8 mouse cellular contexts compared by ENCODE assay signal in the genomic region with DNA sequence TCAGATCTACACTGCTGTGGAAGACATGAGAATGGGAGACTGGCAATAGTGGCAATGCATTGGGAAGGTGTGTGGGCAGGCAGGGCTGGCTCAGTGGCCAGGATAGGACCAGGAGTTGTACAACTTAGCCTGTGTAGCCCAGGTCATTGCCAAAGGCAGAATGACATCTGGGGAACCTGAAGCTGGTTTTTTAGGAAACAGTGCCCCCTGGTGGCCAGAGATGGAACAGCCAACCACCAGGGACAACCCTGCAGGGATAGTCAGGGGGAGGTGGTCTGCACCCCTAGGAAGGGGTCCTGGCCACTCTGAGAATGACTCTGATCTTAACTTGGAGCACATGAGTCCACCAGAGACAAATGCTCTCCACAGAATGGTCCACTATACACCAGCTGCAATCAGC. TPM values are rescaled to one million over a fixed set of nuclear protein-coding genes. Genes with fewer than 3 reads are reported as not detected.
DNase-seq lines count a peak whose midpoint lies in the region; ATAC-seq and TF ChIP-seq lines count a peak whose summit lies in the region.

No protein-coding gene starts in this region.

- H3K9me3 ChIP-seq in heart, embryonic 10.5 days: no peaks in the 10 kb centered on the region

- no peaks in the 10 kb centered on the region for H3K27me3 ChIP-seq in heart, embryonic 10.5 days (ENCODE audit: insufficient read depth, poor library complexity, severe bottlenecking)
- no peaks in the 10 kb centered on the region for H3K27me3 ChIP-seq in small intestine, adult 2 months (ENCODE audit: control insufficient read depth, insufficient read depth, low read length)

- H3K27ac ChIP-seq in heart, embryonic 10.5 days: no peak overlapping the region
- no peak overlapping the region for H3K27ac ChIP-seq in small intestine, adult 2 months (ENCODE audit: insufficient read depth, low read depth, low read length)

- H3K4me3 ChIP-seq in heart, embryonic 10.5 days: no peak overlapping the region
- H3K4me3 ChIP-seq in small intestine, adult 2 months (ENCODE audit: low read depth, low read length): no peak overlapping the region

- H3K36me3 ChIP-seq in heart, embryonic 10.5 days: peaks cover 57% of the 10 kb centered on the region
- peaks cover 17% of the 10 kb centered on the region for H3K36me3 ChIP-seq in small intestine, adult 2 months (ENCODE audit: control insufficient read depth, insufficient read depth, low read length)

- ATAC-seq in megakaryocyte progenitor cell, adult 5-6 weeks (replicated peaks; ENCODE audit: poor library complexity): peak; percentile 56

- H3K4me1 ChIP-seq in heart, embryonic 10.5 days: no peaks in the 10 kb centered on the region
- H3K4me1 ChIP-seq in small intestine, adult 2 months (ENCODE audit: control insufficient read depth, insufficient read depth, insufficient read length, low read length): peaks cover 30% of the 10 kb centered on the region

- peak; percentile 53 to 87 for DNase-seq in heart, adult 18-20 months
- no peak for DNase-seq in heart, embryonic 10.5 days (ENCODE audit: low spot score)
- peak; percentile 80 for DNase-seq in NIH3T3 (ENCODE audit: low read depth)
- DNase-seq in embryo, embryonic 10 days (ENCODE audit: low spot score): peak; percentile 68
- DNase-seq in gastrocnemius, postnatal 36 days: peak; percentile 49 to 66
- DNase-seq in layer of hippocampus, postnatal 25 days (ENCODE audit: extremely low spot score in 1 of 2, low spot score in 1 of 2): peak; percentile 53 to 83

- intact Hi-C loops in gastrocnemius, postnatal 36 days (cut with DNase I): loop anchor here (1.0 to 5.0 kb wide), 2 partner anchors 33 to 213 kb away; no protein-coding TSS in a partner anchor

- peak; percentile 91 for TF ChIP-seq CTCF in small intestine, adult 2 months (IDR thresholded peaks at IDR 0.05; ENCODE audit: extremely low read depth, insufficient read length, insufficient replicate concordance, low read depth, low read length)

- TF ChIP-seq POLR2A in small intestine, adult 2 months (IDR thresholded peaks at IDR 0.05; ENCODE audit: low read depth, low read length): no peak

RNA-seq across cellular contexts. Expression of gene Micall2, which starts 14.4 kb away (rescaled TPM):
- 1 to 10 TPM; 1.2 to 2.1 TPM for total RNA-seq in heart, adult 18-20 months (2021)
- polyA plus RNA-seq in heart, embryonic 10.5 days (2016; fragmentation: Nextera tagmentation; extraction: Ambion mirVana): 4.1 and 5.7 TPM in 2 replicates
- total RNA-seq in gastrocnemius, postnatal 36 days (2021): under 1 TPM; 0.52 to 0.94 TPM
- total RNA-seq in layer of hippocampus, postnatal 25 days (2021): 1 to 10 TPM; 1.7 to 2.5 TPM
- 7.0 and 8.0 TPM in 2 replicates for total RNA-seq in megakaryocyte progenitor cell, adult 5-6 weeks (2015)
- 2.5 and 3.9 TPM in 2 replicates for total RNA-seq in megakaryocyte progenitor cell, adult 5-6 weeks (2017)
- 10.5 and 16.9 TPM in 2 replicates for polyA plus RNA-seq in small intestine, adult 2 months (2012; rRNA removed)

RNA-seq across cellular contexts. Expression of gene Ints1, which starts 24.9 kb away (rescaled TPM):
- 10 to 100 TPM; 37.7 to 39.5 TPM for total RNA-seq in heart, adult 18-20 months (2021)
- 30.3 and 31.3 TPM in 2 replicates for polyA plus RNA-seq in heart, embryonic 10.5 days (2016; fragmentation: Nextera tagmentation; extraction: Ambion mirVana)
- total RNA-seq in gastrocnemius, postnatal 36 days (2021): 10 to 100 TPM; 27.4 to 31.2 TPM
- 100 to 1,000 TPM in 1 of 2 experiments, 10 to 100 TPM in 1; 79.4 to 103 TPM for total RNA-seq in layer of hippocampus, postnatal 25 days (2021)
- 63.8 and 65.1 TPM in 2 replicates for total RNA-seq in megakaryocyte progenitor cell, adult 5-6 weeks (2015)
- 41.0 and 47.0 TPM in 2 replicates for total RNA-seq in megakaryocyte progenitor cell, adult 5-6 weeks (2017)
- polyA plus RNA-seq in small intestine, adult 2 months (2012; rRNA removed): 46.9 and 86.6 TPM in 2 replicates

RNA-seq across cellular contexts. Expression of gene Mafk, which starts 40.8 kb away (rescaled TPM):
- 10 to 100 TPM; 37.3 to 39.7 TPM for total RNA-seq in heart, adult 18-20 months (2021)
- 20.7 and 25.1 TPM in 2 replicates for polyA plus RNA-seq in heart, embryonic 10.5 days (2016; fragmentation: Nextera tagmentation; extraction: Ambion mirVana)
- total RNA-seq in gastrocnemius, postnatal 36 days (2021): 10 to 100 TPM; 16.6 to 21.4 TPM
- total RNA-seq in layer of hippocampus, postnatal 25 days (2021): 10 to 100 TPM; 10.0 to 10.6 TPM
- total RNA-seq in megakaryocyte progenitor cell, adult 5-6 weeks (2015): 11.0 and 13.4 TPM in 2 replicates
- 22.7 and 27.0 TPM in 2 replicates for total RNA-seq in megakaryocyte progenitor cell, adult 5-6 weeks (2017)
- polyA plus RNA-seq in small intestine, adult 2 months (2012; rRNA removed): 27.1 and 70.9 TPM in 2 replicates
